Mouse (Mus musculus): ENCODE data around the gene Msl2. TPM values are rescaled to one million over a fixed set of nuclear protein-coding genes. Genes with fewer than 3 reads are reported as not detected.
A peak's percentile ranks its signal among the peaks of the same experiment; 100 is the strongest.

The Msl2 gene
- polyA plus RNA-seq, 1 experiment from 2014 or later: 6.6 TPM

GRCm38 (mm10) chr9:101076095-101076875, 2.4 kb downstream of the Msl2 start:
- Histone ChIP-seq H3K9ac (replicated peaks; ENCODE audit: low read length) (peak overlapping the region; percentile 98), H3K27ac (replicated peaks; ENCODE audit: low read depth, low read length) (no peak overlapping the region), H3K9me3 (replicated peaks; ENCODE audit: control insufficient read depth, low read length) (no peaks in the 10 kb centered on the region), H3K27me3 (ENCODE audit: control insufficient read depth, insufficient read depth, low read length) (no peaks in the 10 kb centered on the region), H3K4me3 (ENCODE audit: low read depth, low read length) (peak overlapping the region; percentile 80), H3K4me2 (ENCODE audit: low read depth, low read length) (peak overlapping the region; percentile 73), H3K36me3 (replicated peaks; ENCODE audit: control insufficient read depth, insufficient read depth, low read depth, low read length) (no peaks in the 10 kb centered on the region), H3K4me1 (ENCODE audit: control insufficient read depth, insufficient read depth, low read length) (no peaks in the 10 kb centered on the region)
- ATAC-seq (replicated peaks; ENCODE audit: insufficient number of reproducible peaks, low FRiP score, low TSS enrichment, low read depth) (no peak), DNase-seq (ENCODE audit: low spot score) (no peak)
- 2% methylated on average over 18 of the region's 18 CpGs for WGBS

GRCm38 (mm10) chr9:101077486-101077885, 3.6 kb downstream of the Msl2 start:
- Histone ChIP-seq H3K27ac (replicated peaks; ENCODE audit: low read depth, low read length) (no peak overlapping the region), H3K4me1 (ENCODE audit: control insufficient read depth, insufficient read depth, low read length) (no peaks in the 10 kb centered on the region), H3K4me2 (ENCODE audit: low read depth, low read length) (peak overlapping the region; percentile 73), H3K9me3 (replicated peaks; ENCODE audit: control insufficient read depth, low read length) (no peaks in the 10 kb centered on the region), H3K27me3 (ENCODE audit: control insufficient read depth, insufficient read depth, low read length) (no peaks in the 10 kb centered on the region), H3K36me3 (replicated peaks; ENCODE audit: control insufficient read depth, insufficient read depth, low read depth, low read length) (no peaks in the 10 kb centered on the region), H3K4me3 (ENCODE audit: low read depth, low read length) (peak overlapping the region; percentile 80), H3K9ac (replicated peaks; ENCODE audit: low read length) (no peak overlapping the region)
- ATAC-seq (replicated peaks; ENCODE audit: insufficient number of reproducible peaks, low FRiP score, low TSS enrichment, low read depth) (no peak), DNase-seq (ENCODE audit: low spot score) (no peak)

- Histone ChIP-seq H3K27ac (replicated peaks; ENCODE audit: low read depth, low read length) (no peak overlapping the region), H3K9ac (replicated peaks; ENCODE audit: low read length) (no peak overlapping the region), H3K27me3 (ENCODE audit: control insufficient read depth, insufficient read depth, low read length) (no peaks in the 10 kb centered on the region), H3K9me3 (replicated peaks; ENCODE audit: control insufficient read depth, low read length) (no peaks in the 10 kb centered on the region), H3K36me3 (replicated peaks; ENCODE audit: control insufficient read depth, insufficient read depth, low read depth, low read length) (no peaks in the 10 kb centered on the region), H3K4me3 (ENCODE audit: low read depth, low read length) (no peak overlapping the region), H3K4me1 (ENCODE audit: control insufficient read depth, insufficient read depth, low read length) (no peaks in the 10 kb centered on the region), H3K4me2 (ENCODE audit: low read depth, low read length) (no peak overlapping the region)
- 80% methylated on average over 4 of the region's 4 CpGs for WGBS
- ATAC-seq (replicated peaks; ENCODE audit: insufficient number of reproducible peaks, low FRiP score, low TSS enrichment, low read depth) (no peak), DNase-seq (ENCODE audit: low spot score) (no peak)
These were observed 4.7 kb downstream of the Msl2 start for GRCm38 (mm10) chr9:101078579-101078978.

GRCm38 (mm10) chr9:101080046-101080685, 6.3 kb downstream of the Msl2 start:
- H3K36me3 ChIP-seq (replicated peaks; ENCODE audit: control insufficient read depth, insufficient read depth, low read depth, low read length): no peaks in the 10 kb centered on the region
- no peak overlapping the region for H3K4me2 ChIP-seq (ENCODE audit: low read depth, low read length)
- no peak overlapping the region for H3K27ac ChIP-seq (replicated peaks; ENCODE audit: low read depth, low read length)
- H3K4me3 ChIP-seq (ENCODE audit: low read depth, low read length): no peak overlapping the region
- no peaks in the 10 kb centered on the region for H3K9me3 ChIP-seq (replicated peaks; ENCODE audit: control insufficient read depth, low read length)
- DNase-seq (ENCODE audit: low spot score) (no peak), ATAC-seq (replicated peaks; ENCODE audit: insufficient number of reproducible peaks, low FRiP score, low TSS enrichment, low read depth) (no peak)
- H3K9ac ChIP-seq (replicated peaks; ENCODE audit: low read length): no peak overlapping the region
- WGBS: 86% methylated on average over 3 of the region's 3 CpGs
- no peaks in the 10 kb centered on the region for H3K4me1 ChIP-seq (ENCODE audit: control insufficient read depth, insufficient read depth, low read length)
- H3K27me3 ChIP-seq (ENCODE audit: control insufficient read depth, insufficient read depth, low read length): no peaks in the 10 kb centered on the region

- Histone ChIP-seq H3K4me2 (ENCODE audit: low read depth, low read length) (no peak overlapping the region), H3K4me3 (ENCODE audit: low read depth, low read length) (no peak overlapping the region), H3K27me3 (ENCODE audit: control insufficient read depth, insufficient read depth, low read length) (no peaks in the 10 kb centered on the region), H3K9ac (replicated peaks; ENCODE audit: low read length) (no peak overlapping the region), H3K27ac (replicated peaks; ENCODE audit: low read depth, low read length) (no peak overlapping the region), H3K36me3 (replicated peaks; ENCODE audit: control insufficient read depth, insufficient read depth, low read depth, low read length) (no peaks in the 10 kb centered on the region), H3K9me3 (replicated peaks; ENCODE audit: control insufficient read depth, low read length) (no peaks in the 10 kb centered on the region), H3K4me1 (ENCODE audit: control insufficient read depth, insufficient read depth, low read length) (no peaks in the 10 kb centered on the region)
- no peak for ATAC-seq (replicated peaks; ENCODE audit: insufficient number of reproducible peaks, low FRiP score, low TSS enrichment, low read depth)
- DNase-seq (ENCODE audit: low spot score): no peak
- 94% methylated on average over 3 of the region's 3 CpGs for WGBS
These were observed 9.8 kb downstream of the Msl2 start for GRCm38 (mm10) chr9:101083728-101084127.

- DNase-seq (ENCODE audit: low spot score): no peak
- Histone ChIP-seq H3K36me3 (replicated peaks; ENCODE audit: control insufficient read depth, insufficient read depth, low read depth, low read length) (no peaks in the 10 kb centered on the region), H3K27me3 (ENCODE audit: control insufficient read depth, insufficient read depth, low read length) (no peaks in the 10 kb centered on the region), H3K27ac (replicated peaks; ENCODE audit: low read depth, low read length) (no peak overlapping the region), H3K9me3 (replicated peaks; ENCODE audit: control insufficient read depth, low read length) (peaks cover 3% of the 10 kb centered on the region; the same call in 1 of the 2 replicates), H3K9ac (replicated peaks; ENCODE audit: low read length) (no peak overlapping the region), H3K4me3 (ENCODE audit: low read depth, low read length) (no peak overlapping the region), H3K4me2 (ENCODE audit: low read depth, low read length) (no peak overlapping the region), H3K4me1 (ENCODE audit: control insufficient read depth, insufficient read depth, low read length) (no peaks in the 10 kb centered on the region)
- no peak for ATAC-seq (replicated peaks; ENCODE audit: insufficient number of reproducible peaks, low FRiP score, low TSS enrichment, low read depth)
- 96% methylated on average over 4 of the region's 4 CpGs for WGBS
These were observed 21.5 kb downstream of the Msl2 start for GRCm38 (mm10) chr9:101095425-101095824.

GRCm38 (mm10) chr9:101096461-101096860, 22.6 kb downstream of the Msl2 start:
- ATAC-seq (replicated peaks; ENCODE audit: insufficient number of reproducible peaks, low FRiP score, low TSS enrichment, low read depth): no peak
- no peak overlapping the region for H3K4me3 ChIP-seq (ENCODE audit: low read depth, low read length)
- H3K27me3 ChIP-seq (ENCODE audit: control insufficient read depth, insufficient read depth, low read length): no peaks in the 10 kb centered on the region
- H3K4me2 ChIP-seq (ENCODE audit: low read depth, low read length): no peak overlapping the region
- H3K4me1 ChIP-seq (ENCODE audit: control insufficient read depth, insufficient read depth, low read length): no peaks in the 10 kb centered on the region
- no peak for DNase-seq (ENCODE audit: low spot score)
- WGBS: 95% methylated on average over 3 of the region's 3 CpGs
- H3K36me3 ChIP-seq (replicated peaks; ENCODE audit: control insufficient read depth, insufficient read depth, low read depth, low read length): no peaks in the 10 kb centered on the region; the same call in 1 of the 2 replicates
- H3K9ac ChIP-seq (replicated peaks; ENCODE audit: low read length): no peak overlapping the region
- H3K9me3 ChIP-seq (replicated peaks; ENCODE audit: control insufficient read depth, low read length): peaks cover 3% of the 10 kb centered on the region; the same call in 1 of the 2 replicates
- H3K27ac ChIP-seq (replicated peaks; ENCODE audit: low read depth, low read length): no peak overlapping the region

- Histone ChIP-seq H3K9me3 (replicated peaks; ENCODE audit: control insufficient read depth, low read length) (peaks cover 3% of the 10 kb centered on the region; the same call in 1 of the 2 replicates), H3K27me3 (ENCODE audit: control insufficient read depth, insufficient read depth, low read length) (no peaks in the 10 kb centered on the region), H3K27ac (replicated peaks; ENCODE audit: low read depth, low read length) (no peak overlapping the region), H3K9ac (replicated peaks; ENCODE audit: low read length) (no peak overlapping the region), H3K36me3 (replicated peaks; ENCODE audit: control insufficient read depth, insufficient read depth, low read depth, low read length) (no peaks in the 10 kb centered on the region; the same call in none of the 2 replicates), H3K4me1 (ENCODE audit: control insufficient read depth, insufficient read depth, low read length) (no peaks in the 10 kb centered on the region), H3K4me3 (ENCODE audit: low read depth, low read length) (no peak overlapping the region), H3K4me2 (ENCODE audit: low read depth, low read length) (no peak overlapping the region)
- WGBS: 78% methylated on average over 1 of the region's 1 CpGs
- DNase-seq (ENCODE audit: low spot score) (no peak), ATAC-seq (replicated peaks; ENCODE audit: insufficient number of reproducible peaks, low FRiP score, low TSS enrichment, low read depth) (no peak)
These were observed 23.6 kb downstream of the Msl2 start for GRCm38 (mm10) chr9:101097542-101097941.
